11 mouse cellular contexts compared by ENCODE assay signal in genomic region chr13:70650011-70650436, GRCm38 (mm10). TPM values are rescaled to one million over a fixed set of nuclear protein-coding genes. Genes with fewer than 3 reads are reported as not detected.
A peak's percentile ranks its signal among the peaks of the same experiment; 100 is the strongest.
DNase-seq lines count a peak whose midpoint lies in the region; ATAC-seq lines count a peak whose summit lies in the region.
"Had no signal": no experiment of that assay in that cellular context is flagged by ENCODE, and none has a peak within 500 bp of the region (broad histone marks: within the 10 kb centered on the region; RNA-seq: fewer than 3 reads in every experiment).

No protein-coding gene starts in this region.

- H3K9me3 ChIP-seq in hindbrain, embryonic 14.5 days (ENCODE audit: control insufficient read depth, low read length) = no peaks in the 10 kb centered on the region
- H3K9me3 ChIP-seq in hindbrain, embryonic 16.5 days (ENCODE audit: control insufficient read depth, low read length) = no peaks in the 10 kb centered on the region
- H3K9me3 ChIP-seq in heart, embryonic 13.5 days = no peaks in the 10 kb centered on the region
- H3K9me3 ChIP-seq in forebrain, embryonic 13.5 days (replicated peaks) = no peaks in the 10 kb centered on the region
- H3K9me3 ChIP-seq: embryonic facial prominence, embryonic 13.5 days had no signal

- H3K9ac ChIP-seq in hindbrain, embryonic 14.5 days = no peak overlapping the region
- no peak overlapping the region for H3K9ac ChIP-seq in hindbrain, embryonic 16.5 days (ENCODE audit: low read depth, low read length)
- H3K9ac ChIP-seq in heart, embryonic 13.5 days = no peak overlapping the region
- H3K9ac ChIP-seq in forebrain, embryonic 13.5 days = no peak overlapping the region
- H3K9ac ChIP-seq: embryonic facial prominence, embryonic 13.5 days had no signal

- ATAC-seq in hindbrain, embryonic 14.5 days (ENCODE audit: low FRiP score) = no peak
- ATAC-seq in hindbrain, embryonic 16.5 days = no peak
- ATAC-seq in heart, embryonic 13.5 days (ENCODE audit: extremely low read depth, insufficient number of reproducible peaks, low FRiP score, low TSS enrichment) = 0 out of 2 replicates have a peak, but pooled peaks have one; percentile 38
- ATAC-seq in forebrain, embryonic 13.5 days = no peak
- ATAC-seq: CD4-positive, CD25-positive, alpha-beta regulatory T cell, adult 4 months had no signal

- no peak overlapping the region for H3K27ac ChIP-seq in hindbrain, embryonic 14.5 days
- H3K27ac ChIP-seq in hindbrain, embryonic 16.5 days (ENCODE audit: low read depth, low read length) = no peak overlapping the region
- peak overlapping the region; percentile 51 for H3K27ac ChIP-seq in heart, embryonic 13.5 days (replicated peaks)
- H3K27ac ChIP-seq in forebrain, embryonic 13.5 days = no peak overlapping the region
- H3K27ac ChIP-seq: embryonic facial prominence, embryonic 13.5 days; left cerebral cortex, adult 2 months had no signal

- no peaks in the 10 kb centered on the region for H3K4me1 ChIP-seq in hindbrain, embryonic 14.5 days (replicated peaks; ENCODE audit: control insufficient read depth, insufficient read depth, low read length)
- no peaks in the 10 kb centered on the region for H3K4me1 ChIP-seq in hindbrain, embryonic 16.5 days (ENCODE audit: control insufficient read depth, insufficient read depth, low read depth, low read length)
- peaks cover 54% of the 10 kb centered on the region for H3K4me1 ChIP-seq in heart, embryonic 13.5 days
- H3K4me1 ChIP-seq in forebrain, embryonic 13.5 days = no peaks in the 10 kb centered on the region

- H3K27me3 ChIP-seq in hindbrain, embryonic 14.5 days (ENCODE audit: control insufficient read depth, insufficient read depth, low read length) = no peaks in the 10 kb centered on the region
- no peaks in the 10 kb centered on the region for H3K27me3 ChIP-seq in hindbrain, embryonic 16.5 days (replicated peaks; ENCODE audit: control insufficient read depth, insufficient read depth, low read length)
- no peaks in the 10 kb centered on the region; the same call in 1 of the 2 replicates for H3K27me3 ChIP-seq in heart, embryonic 13.5 days (replicated peaks)
- H3K27me3 ChIP-seq in forebrain, embryonic 13.5 days = no peaks in the 10 kb centered on the region

- H3K36me3 ChIP-seq in hindbrain, embryonic 14.5 days (replicated peaks; ENCODE audit: control insufficient read depth, insufficient read depth) = no peaks in the 10 kb centered on the region
- no peaks in the 10 kb centered on the region for H3K36me3 ChIP-seq in hindbrain, embryonic 16.5 days (ENCODE audit: control insufficient read depth, insufficient read depth, low read length)
- H3K36me3 ChIP-seq in heart, embryonic 13.5 days = no peaks in the 10 kb centered on the region
- H3K36me3 ChIP-seq in forebrain, embryonic 13.5 days (ENCODE audit: poor library complexity, severe bottlenecking) = no peaks in the 10 kb centered on the region
- H3K36me3 ChIP-seq: embryonic facial prominence, embryonic 13.5 days had no signal

- no peak overlapping the region for H3K4me2 ChIP-seq in hindbrain, embryonic 14.5 days (replicated peaks)
- no peak overlapping the region for H3K4me2 ChIP-seq in hindbrain, embryonic 16.5 days (ENCODE audit: low read length)
- no peak overlapping the region for H3K4me2 ChIP-seq in heart, embryonic 13.5 days
- no peak overlapping the region for H3K4me2 ChIP-seq in forebrain, embryonic 13.5 days
- H3K4me2 ChIP-seq: embryonic facial prominence, embryonic 13.5 days had no signal

- no peak overlapping the region for H3K4me3 ChIP-seq in hindbrain, embryonic 14.5 days (replicated peaks; ENCODE audit: low read length)
- no peak overlapping the region for H3K4me3 ChIP-seq in hindbrain, embryonic 16.5 days (ENCODE audit: low read length)
- H3K4me3 ChIP-seq in heart, embryonic 13.5 days = no peak overlapping the region
- no peak overlapping the region for H3K4me3 ChIP-seq in forebrain, embryonic 13.5 days
- H3K4me3 ChIP-seq: embryonic facial prominence, embryonic 13.5 days; left cerebral cortex, adult 2 months had no signal

- whole genome bisulfite sequencing in hindbrain, embryonic 14.5 days = 78% methylated on average over 3 of the region's 3 CpGs
- WGBS in hindbrain, embryonic 16.5 days = 61% methylated on average over 3 of the region's 3 CpGs
- WGBS in heart, embryonic 13.5 days = 13% methylated on average over 3 of the region's 3 CpGs
- WGBS in forebrain, embryonic 13.5 days = 73% methylated on average over 3 of the region's 3 CpGs

- peak; percentile 16 for DNase-seq in hindbrain, embryonic 14.5 days (ENCODE audit: low spot score)
- DNase-seq in kidney, postnatal 4 days = peak; percentile 69 to 77
- DNase-seq in lung, postnatal 36 days = peak; percentile 46
- DNase-seq in adipocyte (ENCODE audit: low spot score) = no peak
- no peak for DNase-seq in gastrocnemius, postnatal 25 days

RNA-seq across cellular contexts. Expression of gene Ice1, which starts 12.6 kb away (rescaled TPM):
- 47.9 and 51.8 TPM in 2 replicates for polyA plus RNA-seq in hindbrain, embryonic 14.5 days (2014; fragmentation: Nextera tagmentation; extraction: Ambion mirVana)
- 27.2 and 31.5 TPM in 2 replicates for polyA plus RNA-seq in hindbrain, embryonic 16.5 days (2015; fragmentation: Nextera tagmentation; extraction: Ambion mirVana)
- 10.7 and 11.2 TPM in 2 replicates for polyA plus RNA-seq in heart, embryonic 13.5 days (2015; fragmentation: Nextera tagmentation; extraction: Ambion mirVana)
- polyA plus RNA-seq in forebrain, embryonic 13.5 days (2015; fragmentation: Nextera tagmentation; extraction: Ambion mirVana) = 22.4 and 27.2 TPM in 2 replicates
- 10 to 100 TPM; 16.2 to 16.3 TPM for total RNA-seq in gastrocnemius, postnatal 25 days (2021)

Comparison
In these comparisons a context has a peak if more than half of its experiments do, and no peak if none do; other contexts are left out.
1. DNase-seq: peak in hindbrain, embryonic 14.5 days (single experiment), kidney, postnatal 4 days (2 of 2) and lung, postnatal 36 days (single experiment); none in adipocyte (single experiment) and gastrocnemius, postnatal 25 days (single experiment).